Mouse (Mus musculus) lung, postnatal 14 days (tissue): ENCODE results near the gene Nelfcd.

Experiments used
- DNase-seq: peaks from one replicate; pipeline ENCODE4 v3.0.0; 2021

Nelfcd gene

GRCm38 (mm10) chr2:174438181-174438580 lies 22.6 kb downstream of the Nelfcd start:
- no peak for DNase-seq

DNA sequence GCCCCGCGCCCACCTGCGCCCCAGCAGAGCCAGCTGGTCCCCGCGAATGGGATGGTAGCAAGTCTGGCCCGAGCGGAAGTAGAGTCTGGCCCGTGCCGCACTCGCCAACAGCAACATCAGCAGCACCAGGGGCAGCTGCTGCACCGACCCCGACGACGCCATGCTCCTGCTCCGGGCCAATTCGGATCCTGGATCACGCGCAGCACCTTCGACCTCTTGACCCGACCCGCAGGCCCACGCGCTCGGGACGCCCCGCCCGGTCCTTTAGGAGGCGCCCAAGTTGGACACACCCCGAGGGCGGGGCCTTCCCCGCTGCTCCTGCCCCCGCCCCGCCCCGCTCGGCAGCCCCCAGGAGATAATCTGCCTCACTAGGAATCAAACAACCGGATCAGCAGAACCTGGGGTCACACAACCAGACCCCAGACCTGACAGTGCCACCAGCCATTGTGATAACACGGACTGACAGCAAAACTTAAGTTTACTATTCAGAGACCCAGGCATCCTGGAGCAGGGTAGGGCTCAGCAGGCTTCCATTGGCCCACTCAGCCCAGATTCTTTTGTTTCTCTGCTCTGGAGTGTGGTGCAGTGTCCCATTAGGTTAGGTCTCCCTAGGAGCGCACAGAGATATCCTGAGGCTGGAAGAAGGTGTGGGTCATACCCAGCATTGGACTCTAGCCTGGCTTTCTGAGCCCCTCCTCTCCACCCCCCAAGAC lies 23.3 kb downstream of the Nelfcd start, which contains the start of gene Ctsz:
Gene Ctsz, minus strand, starts transcription at position 303 of the 713 bp plus-strand sequence.
- peak; percentile 76 for DNase-seq

GRCm38 (mm10) chr2:174439450-174439838 lies 23.8 kb downstream of the Nelfcd start:
- DNase-seq, result peak; percentile 12

- no peak for DNase-seq
Observed at GRCm38 (mm10) chr2:174439961-174440360, 24.4 kb downstream of the Nelfcd start.

DNA sequence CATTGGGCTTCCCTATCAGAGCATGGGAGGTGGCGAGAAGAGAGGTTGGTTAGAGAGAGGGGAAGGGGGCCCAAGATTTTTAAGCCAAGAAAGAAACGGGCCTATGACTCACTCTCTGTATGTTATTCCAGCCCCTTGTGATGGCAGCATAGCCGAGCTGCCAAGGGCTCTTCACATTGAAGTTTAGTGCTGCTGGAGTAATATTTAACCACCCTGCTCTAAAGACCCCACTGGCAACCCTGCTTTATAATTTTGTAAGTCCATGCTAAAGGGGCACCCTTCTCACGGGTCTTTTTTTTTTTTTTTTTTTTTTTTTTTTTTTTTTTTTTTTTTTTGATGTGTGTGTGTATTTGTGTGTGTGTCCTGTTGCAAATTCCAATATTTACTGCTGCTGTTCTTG lies 26.3 kb downstream of the Nelfcd start:
- DNase-seq, result no peak

DNA sequence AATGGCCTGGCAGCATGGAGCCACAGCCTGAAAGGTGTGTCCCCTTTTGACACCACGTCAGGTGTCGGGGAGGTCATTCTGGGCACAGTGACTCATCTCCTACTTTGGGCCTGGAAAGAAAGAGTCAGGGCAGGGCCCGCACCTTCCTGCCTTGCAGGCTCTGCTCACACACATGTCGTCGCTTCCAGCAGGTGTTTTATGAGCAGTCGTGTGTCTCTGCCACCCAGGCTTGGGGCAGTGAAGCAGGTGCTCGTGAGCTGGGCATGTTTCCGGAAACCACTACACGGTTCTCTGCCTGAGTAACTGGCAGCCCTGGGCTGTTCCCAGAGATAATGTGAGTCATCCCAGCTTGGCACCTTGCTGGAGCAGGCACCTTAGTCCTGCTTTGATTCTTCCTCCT lies 26.9 kb downstream of the Nelfcd start:
- no peak for DNase-seq

DNA sequence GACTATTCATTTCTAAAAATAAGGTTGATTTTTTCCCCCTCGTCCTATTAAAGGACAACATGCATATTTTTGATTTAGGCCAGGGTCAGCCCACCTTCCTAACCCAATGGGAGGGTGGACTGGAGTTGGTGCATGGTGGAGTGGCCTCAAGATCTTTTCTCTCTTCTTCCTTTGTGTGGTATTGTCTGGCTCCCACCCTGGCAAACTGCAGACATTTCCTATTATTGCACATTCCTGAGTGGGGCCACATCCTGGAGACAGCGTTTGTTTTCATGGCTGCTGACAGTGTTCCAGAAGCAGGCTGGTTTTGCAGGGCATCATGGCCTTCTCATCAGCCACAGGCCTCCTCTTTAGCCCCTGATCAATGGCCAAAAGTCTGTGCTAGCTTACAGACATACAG lies 27.4 kb downstream of the Nelfcd start:
- DNase-seq, result no peak

DNA sequence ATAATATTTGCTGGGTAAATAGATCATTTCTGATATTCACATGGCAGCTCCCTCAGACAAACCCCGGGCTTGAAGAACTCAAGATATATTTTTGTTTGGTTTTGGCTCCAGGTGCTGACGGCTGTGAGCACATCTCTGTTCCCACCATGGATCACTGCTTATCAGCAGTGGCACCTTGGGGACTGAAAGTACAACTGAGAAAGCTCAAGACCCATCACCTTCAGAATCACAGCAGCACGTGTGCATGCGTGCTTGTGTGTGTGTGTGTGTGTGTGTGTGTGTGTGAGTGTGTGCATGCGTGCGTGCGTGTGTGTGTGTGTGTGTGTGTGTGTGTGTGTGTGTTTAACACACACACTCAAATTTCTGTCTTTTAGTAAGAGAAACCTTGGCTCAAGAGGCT lies 28.8 kb downstream of the Nelfcd start:
- no peak for DNase-seq

DNA sequence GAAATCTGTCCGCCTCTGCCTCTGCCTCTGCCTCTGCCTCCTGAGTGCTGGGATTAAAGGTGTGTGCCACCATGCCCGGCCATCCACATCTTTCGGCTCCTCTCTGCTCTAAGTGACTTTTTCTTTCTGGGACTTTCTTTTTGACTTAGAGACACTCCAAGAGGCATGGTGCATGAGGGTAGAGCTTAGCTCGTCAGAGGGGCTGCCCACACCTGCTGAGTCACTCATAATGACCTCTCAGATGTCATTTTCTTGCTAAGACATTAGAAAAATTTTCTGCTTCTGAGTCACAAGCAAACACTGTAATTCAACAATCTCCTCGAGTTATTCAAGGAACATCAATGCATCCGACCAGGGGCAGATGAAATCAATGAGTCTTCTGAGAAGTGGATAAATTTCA lies 29.4 kb downstream of the Nelfcd start:
- DNase-seq, result no peak

- no peak for DNase-seq
Observed at GRCm38 (mm10) chr2:174446492-174446891, 30.9 kb downstream of the Nelfcd start.

DNA sequence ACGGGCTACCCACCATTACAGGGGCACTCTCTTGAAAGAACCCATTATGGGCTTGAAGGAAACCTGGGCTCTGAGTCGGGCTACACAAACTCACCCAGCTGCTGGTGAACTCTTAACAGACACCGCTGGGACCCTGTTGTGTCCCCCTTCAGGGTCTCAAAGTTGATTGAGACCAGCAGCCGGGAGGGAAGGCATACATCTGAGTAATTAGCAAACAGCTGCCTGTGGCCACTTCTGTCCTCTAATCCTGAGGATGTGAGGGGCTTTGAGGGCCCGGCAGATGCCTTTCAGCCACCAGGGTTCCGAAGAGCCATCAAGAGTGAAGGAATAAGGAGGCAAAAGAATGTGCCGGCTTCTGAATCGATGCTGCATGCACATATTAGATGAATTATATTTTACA lies 31.3 kb downstream of the Nelfcd start:
- no peak for DNase-seq

DNA sequence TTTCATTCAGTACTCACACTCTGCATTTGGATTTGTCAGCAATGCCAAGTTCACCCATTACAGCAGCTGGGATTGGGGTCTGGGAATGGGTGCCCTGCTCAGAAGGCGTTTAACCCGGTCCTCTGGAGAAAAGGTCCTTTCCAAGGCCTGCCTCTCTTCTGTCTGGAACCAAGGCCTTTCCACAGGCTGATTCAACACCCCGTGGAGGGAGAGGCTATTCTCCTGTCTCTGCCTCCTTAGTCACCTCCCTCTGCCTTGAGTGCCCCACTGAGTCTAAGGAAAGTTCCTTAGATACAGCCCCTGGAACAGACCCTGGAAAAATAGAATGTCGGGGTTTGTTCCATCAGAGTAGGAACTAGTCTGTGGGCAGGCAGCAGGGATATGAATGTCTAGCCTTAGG lies 32.8 kb downstream of the Nelfcd start:
- DNase-seq, result no peak

DNA sequence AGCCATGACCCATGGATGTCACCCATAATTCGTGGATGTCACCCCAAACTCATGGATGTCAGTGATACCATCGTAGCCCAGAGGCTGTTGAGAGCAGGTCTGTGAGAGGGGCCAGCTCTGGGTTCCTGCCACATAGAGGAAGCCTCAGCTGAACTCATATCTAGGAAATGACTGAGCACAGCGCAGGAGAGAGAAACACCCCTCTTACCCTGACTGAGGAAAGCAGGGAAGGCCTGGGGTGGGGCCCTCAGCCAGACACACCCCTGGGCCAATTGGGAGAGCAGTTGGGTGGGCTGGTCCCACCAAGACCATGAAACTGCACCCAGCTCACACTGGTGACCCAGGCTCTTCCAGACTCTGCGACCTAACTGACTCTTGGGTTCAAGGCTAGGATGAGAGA lies 34.7 kb downstream of the Nelfcd start, which contains the start of gene Tubb1:
Gene Tubb1, plus strand, starts transcription at position 343 of the 400 bp plus-strand sequence.
- no peak for DNase-seq

- peak; percentile 37 for DNase-seq
Observed at GRCm38 (mm10) chr2:174453681-174454080, 38.1 kb downstream of the Nelfcd start.

GRCm38 (mm10) chr2:174459365-174459764 lies 43.8 kb downstream of the Nelfcd start:
- no peak for DNase-seq

- DNase-seq, result no peak
Observed at GRCm38 (mm10) chr2:174463370-174463769, 47.8 kb downstream of the Nelfcd start.

- peak; percentile 96 for DNase-seq
Observed at GRCm38 (mm10) chr2:174463789-174464523, 48.4 kb downstream of the Nelfcd start, which contains the start of gene Atp5e. Gene Atp5e, minus strand, starts transcription at chr2:174464105.

DNA sequence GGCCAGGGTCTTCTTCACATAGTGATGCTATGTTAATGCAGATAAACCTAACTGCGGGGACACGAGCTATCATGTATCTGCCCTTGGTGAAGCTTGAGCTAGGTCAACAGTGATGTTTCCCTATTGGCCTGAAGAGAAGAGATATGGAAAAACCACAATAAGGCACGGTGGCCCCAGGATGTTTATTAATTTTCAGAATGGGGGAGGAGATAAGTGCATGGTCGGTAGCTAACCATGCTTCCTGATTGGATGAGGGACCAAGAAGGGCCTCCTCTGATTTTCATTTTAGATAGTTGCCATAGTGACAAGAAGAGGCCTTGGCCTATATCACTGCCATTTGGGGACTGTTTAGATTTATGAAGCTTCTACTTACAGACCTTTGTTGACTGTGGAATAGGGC lies 54.7 kb downstream of the Nelfcd start:
- no peak for DNase-seq

GRCm38 (mm10) chr2:174470786-174471405 lies 55.3 kb downstream of the Nelfcd start:
- DNase-seq, result no peak

DNA sequence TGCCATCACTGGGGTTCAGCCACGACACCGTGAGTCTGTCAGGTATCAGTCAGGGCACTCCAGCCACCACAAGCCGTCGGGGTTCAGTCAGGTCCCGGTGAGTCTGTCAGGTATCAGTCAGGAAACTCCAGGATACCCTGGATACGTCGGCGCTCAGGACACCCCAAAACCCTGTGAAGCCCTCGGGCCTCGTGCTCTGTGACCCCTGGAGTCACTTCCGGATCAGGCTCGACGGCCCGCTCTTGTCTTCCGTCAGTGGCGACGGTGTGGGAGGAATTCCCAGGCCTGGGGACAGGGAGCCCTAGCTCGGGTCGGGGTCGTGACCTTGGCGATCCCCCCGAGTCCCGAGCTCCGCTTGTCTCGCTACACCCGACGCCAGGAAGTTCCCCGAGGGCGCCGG lies 56.8 kb downstream of the Nelfcd start:
- DNase-seq, result no peak

- peak; percentile 100 for DNase-seq
Observed at GRCm38 (mm10) chr2:174472818-174473549, 57.4 kb downstream of the Nelfcd start, which contains the start of gene Prelid3b. Gene Prelid3b, minus strand, starts transcription at chr2:174473081.

- DNase-seq, result no peak
Observed at GRCm38 (mm10) chr2:174473550-174473927, 57.9 kb downstream of the Nelfcd start.
